Mouse (Mus musculus) bone marrow, adult 2 months (tissue): ENCODE measurements around the gene Pde5a.

Source experiments
- CTCF ChIP-seq: fragments of 200-500 bp; IDR thresholded peaks from 2 replicates; pipeline ENCODE4 v1.5.1; 2011; ENCODE audit warnings: low read length, control low read depth; ENCODE audit not compliant: control insufficient read depth, insufficient read depth
- POLR2A ChIP-seq: fragments of 200-500 bp; IDR thresholded peaks from 2 replicates; pipeline ENCODE4 v1.6.1; 2011; ENCODE audit warnings: low read depth, mild to moderate bottlenecking, control low read depth, low read length, borderline replicate concordance; ENCODE audit not compliant: control insufficient read depth

DNA sequence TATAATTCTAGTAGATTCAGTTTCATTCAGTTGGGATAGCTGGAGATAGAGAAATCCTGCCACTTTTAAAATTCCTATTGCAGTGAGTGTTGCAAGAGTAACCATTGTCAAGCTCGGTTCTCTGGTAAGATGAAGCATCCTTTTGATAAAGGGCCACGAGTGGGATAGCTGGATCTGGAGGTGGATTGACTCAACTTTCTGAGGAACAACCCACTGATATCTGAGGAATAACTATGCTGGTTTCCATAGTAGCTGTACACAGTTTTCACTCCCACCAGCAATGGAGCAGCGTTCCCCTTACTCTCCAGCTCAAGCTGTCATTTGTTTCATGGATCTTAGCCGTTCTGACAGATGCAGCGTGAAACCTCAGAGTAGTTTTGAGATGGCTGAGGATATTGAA lies 82.2 kb downstream of the Pde5a start:
- TF ChIP-seq CTCF (no peak), POLR2A (no peak)
